Mouse (Mus musculus) midbrain, postnatal 0 days (tissue): ENCODE measurements around the gene Uqcrq. TPM values are rescaled to one million over a fixed set of nuclear protein-coding genes. Genes with fewer than 3 reads are reported as not detected.

Experiments used
- ATAC-seq: fragments of 200-750 bp; cut with Nextera tagmentation; 2 replicates; pipeline ENCODE4 v1.8.0; 2017; ENCODE audit warnings: moderate number of reproducible peaks, mild to moderate bottlenecking, moderate TSS enrichment, moderate library complexity; ENCODE audit not compliant: low FRiP score
- DNase-seq: peaks from one replicate; pipeline ENCODE4 v3.0.0-alpha.2; 2015; ENCODE audit warnings: low spot score
- H3K27ac ChIP-seq: fragments of 300-500 bp; sonication (generic); 2 replicates; pipeline ENCODE4 v1.5.1; 2014; ENCODE audit warnings: low read depth, mild to moderate bottlenecking, low read length, mixed read lengths
- H3K27me3 ChIP-seq: fragments of 300-500 bp; sonication (generic); 2 replicates; pipeline ENCODE4 v1.6.1; 2014; ENCODE audit warnings: low read length, control low read depth, mixed read lengths; ENCODE audit not compliant: insufficient read depth
- H3K36me3 ChIP-seq: fragments of 300-500 bp; sonication (generic); 2 replicates; pipeline ENCODE4 v1.6.1; 2014; ENCODE audit warnings: low read length, control low read depth, mixed read lengths; ENCODE audit not compliant: insufficient read depth
- H3K4me1 ChIP-seq: fragments of 300-500 bp; sonication (generic); 2 replicates; pipeline ENCODE4 v1.6.1; 2014; ENCODE audit warnings: mild to moderate bottlenecking, control low read depth, antibody characterized with exemption, low read length, mixed read lengths; ENCODE audit not compliant: insufficient read depth
- H3K4me2 ChIP-seq: fragments of 300-500 bp; sonication (generic); 2 replicates; pipeline ENCODE4 v1.6.1; 2014; ENCODE audit warnings: low read depth, mild to moderate bottlenecking, low read length, mixed read lengths; ENCODE audit not compliant: poor library complexity, severe bottlenecking
- H3K4me3 ChIP-seq: fragments of 300-500 bp; sonication (generic); 2 replicates; pipeline ENCODE4 v1.5.1; 2014; ENCODE audit warnings: low read depth, mild to moderate bottlenecking, low read length, moderate library complexity
- H3K9ac ChIP-seq: fragments of 300-500 bp; sonication (generic); replicated peaks from 2 replicates; pipeline ENCODE4 v1.6.1; 2014; ENCODE audit warnings: mild to moderate bottlenecking, low read length, moderate library complexity, mixed read lengths; ENCODE audit not compliant: poor library complexity, severe bottlenecking
- H3K9me3 ChIP-seq: fragments of 300-500 bp; sonication (generic); 2 replicates; pipeline ENCODE4 v1.6.1; 2016; ENCODE audit warnings: low read length, control low read depth
- CTCF ChIP-seq: IDR thresholded peaks from 2 replicates; pipeline ENCODE4 v1.5.1; 2016; ENCODE audit warnings: antibody characterized with exemption, mild to moderate bottlenecking
- WGBS: fragments of 180-500 bp; shearing (Covaris S2); extraction: QIAGEN DNeasy Blood & Tissue Kit; methylation state at CpG from one replicate; pipeline ENCODE4 v1.1.7; 2014; 5-methylcytosine and 5-hydroxymethylcytosine counted together
- polyA plus RNA-seq: library from polyadenylated mRNA; unstranded; fragments of >200 nt; fragmentation: Nextera tagmentation; extraction: Ambion mirVana; gene quantifications from 2 replicates; pipeline ENCODE4 v1.2.1, GENCODE M21; 2015
- total RNA-seq: library from RNA; depleted of rRNA; stranded (reverse); fragments of >200 nt; gene quantifications from 2 replicates; pipeline ENCODE4 v1.2.3, GENCODE M21; 2014

The Uqcrq gene
- total and polyA plus RNA-seq, 2 experiments from 2014 or later: 23.8 to 860 TPM

DNA sequence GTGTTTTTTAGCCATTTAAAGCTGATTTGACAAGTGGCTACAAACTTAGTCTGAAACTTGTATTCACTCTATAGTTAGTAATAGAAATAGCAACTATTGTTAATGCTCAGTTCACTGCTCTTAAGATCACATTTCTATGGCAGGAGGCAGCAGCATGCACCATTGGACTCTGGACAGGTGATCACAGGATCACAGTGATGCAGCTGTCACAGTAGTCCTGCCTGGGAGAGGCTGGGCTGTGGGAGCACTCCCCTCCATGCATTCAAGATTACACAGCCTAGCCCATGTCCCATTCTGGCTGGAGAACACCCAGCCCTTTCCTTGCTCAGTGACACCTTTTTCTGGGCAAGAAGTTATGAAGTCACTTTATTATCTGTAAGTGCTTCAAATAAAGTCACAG lies 12.6 kb downstream of the Uqcrq start:
- no peak for DNase-seq
- Histone ChIP-seq H3K9me3 (no peaks in the 10 kb centered on the region), H3K36me3 (peaks cover 58% of the 10 kb centered on the region)

DNA sequence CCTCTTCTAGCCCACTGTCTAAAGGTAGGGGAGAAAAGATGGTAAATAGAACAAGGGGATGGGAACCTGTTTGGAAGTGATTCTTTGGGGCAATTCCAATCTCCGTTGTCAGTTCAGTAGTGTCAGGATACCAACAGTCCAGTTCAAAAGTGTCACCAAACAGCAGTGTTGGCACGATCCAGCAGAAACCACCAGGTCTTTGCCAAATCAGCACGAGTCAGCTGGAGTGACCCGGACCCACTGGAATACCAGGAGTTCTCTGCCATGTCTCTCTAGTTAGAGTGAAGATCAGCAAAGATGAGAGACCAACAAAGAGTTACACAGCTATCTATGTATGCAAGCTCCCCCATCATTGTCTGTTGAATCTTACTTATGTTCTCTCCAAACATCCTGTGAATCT lies 16.8 kb downstream of the Uqcrq start:
- Histone ChIP-seq H3K27ac (no peak overlapping the region), H3K9ac (no peak overlapping the region), H3K4me3 (no peak overlapping the region), H3K36me3 (peaks cover 73% of the 10 kb centered on the region), H3K9me3 (no peaks in the 10 kb centered on the region), H3K4me2 (no peak overlapping the region), H3K27me3 (no peaks in the 10 kb centered on the region), H3K4me1 (no peaks in the 10 kb centered on the region)
- TF ChIP-seq CTCF: no peak
- ATAC-seq (no peak), DNase-seq (no peak)
- 97% methylated on average over 4 of the region's 4 CpGs for WGBS

More for the DNA sequence above, 12.6 kb downstream of the Uqcrq start:
- TF ChIP-seq CTCF: no peak
- Histone ChIP-seq H3K9ac (no peak overlapping the region), H3K4me3 (no peak overlapping the region), H3K4me2 (no peak overlapping the region), H3K27me3 (no peaks in the 10 kb centered on the region), H3K27ac (no peak overlapping the region), H3K4me1 (no peaks in the 10 kb centered on the region)
- no peak for ATAC-seq

GRCm38 (mm10) chr11:53411738-53412137 lies 18.9 kb downstream of the Uqcrq start:
- Histone ChIP-seq H3K9ac (no peak overlapping the region), H3K4me1 (no peaks in the 10 kb centered on the region), H3K36me3 (peaks cover 65% of the 10 kb centered on the region)

GRCm38 (mm10) chr11:53403638-53404037 lies 27.0 kb downstream of the Uqcrq start:
- no peak for ATAC-seq
- WGBS: 100% methylated on average over 1 of the region's 1 CpGs

More at GRCm38 (mm10) chr11:53411738-53412137, 18.9 kb downstream of the Uqcrq start:
- DNase-seq (peak; percentile 41), ATAC-seq (no peak)
- Histone ChIP-seq H3K4me3 (no peak overlapping the region), H3K9me3 (no peaks in the 10 kb centered on the region), H3K27ac (no peak overlapping the region), H3K27me3 (no peaks in the 10 kb centered on the region), H3K4me2 (no peak overlapping the region)
- peak; percentile 76 for TF ChIP-seq CTCF

GRCm38 (mm10) chr11:53393856-53394255 lies 36.8 kb downstream of the Uqcrq start:
- DNase-seq: no peak
- Histone ChIP-seq H3K36me3 (peaks cover 17% of the 10 kb centered on the region), H3K4me1 (no peaks in the 10 kb centered on the region), H3K9ac (no peak overlapping the region), H3K27ac (no peak overlapping the region), H3K27me3 (no peaks in the 10 kb centered on the region), H3K4me2 (no peak overlapping the region), H3K9me3 (no peaks in the 10 kb centered on the region), H3K4me3 (no peak overlapping the region)
- TF ChIP-seq CTCF: no peak
- no peak for ATAC-seq
- 96% methylated on average over 1 of the region's 1 CpGs for WGBS

More at GRCm38 (mm10) chr11:53403638-53404037, 27.0 kb downstream of the Uqcrq start:
- Histone ChIP-seq H3K4me1 (no peaks in the 10 kb centered on the region), H3K36me3 (peaks cover 52% of the 10 kb centered on the region), H3K27ac (no peak overlapping the region), H3K9me3 (no peaks in the 10 kb centered on the region), H3K27me3 (no peaks in the 10 kb centered on the region), H3K9ac (no peak overlapping the region), H3K4me3 (no peak overlapping the region), H3K4me2 (no peak overlapping the region)
- no peak for TF ChIP-seq CTCF
- no peak for DNase-seq

GRCm38 (mm10) chr11:53383758-53384428 lies 46.7 kb downstream of the Uqcrq start:
- H3K4me2 ChIP-seq: no peak overlapping the region
- TF ChIP-seq CTCF: no peak
- 93% methylated on average over 2 of the region's 2 CpGs for WGBS
- H3K9ac ChIP-seq: no peak overlapping the region
- H3K27me3 ChIP-seq: no peaks in the 10 kb centered on the region
- H3K36me3 ChIP-seq: peaks cover 12% of the 10 kb centered on the region; the same call in 1 of the 2 replicates
- no peak overlapping the region for H3K27ac ChIP-seq
- H3K4me1 ChIP-seq: no peaks in the 10 kb centered on the region
- H3K9me3 ChIP-seq: no peaks in the 10 kb centered on the region
- DNase-seq: no peak
- H3K4me3 ChIP-seq: no peak overlapping the region
- no peak for ATAC-seq
